Mouse (Mus musculus) CH12.LX (cell line): ENCODE data around the gene Sike1. TPM values are rescaled to one million over a fixed set of nuclear protein-coding genes. Genes with fewer than 3 reads are reported as not detected.

Experiments
- DNase-seq: peaks from one replicate; pipeline ENCODE4 v3.0.0-alpha.2; 2013; ENCODE audit errors: extremely low read depth
- H3K27ac ChIP-seq: 2 replicates; pipeline ENCODE4 v1.5.1; 2012; ENCODE audit warnings: low read depth, mild to moderate bottlenecking, control low read depth, moderate library complexity; ENCODE audit not compliant: insufficient read depth
- H3K27me3 ChIP-seq: replicated peaks from 2 replicates; pipeline ENCODE3; 2012; ENCODE audit warnings: inconsistent platforms
- H3K36me3 ChIP-seq, 2 experiments: replicated peaks in 1 of 2; 2 replicates each; pipeline versions ENCODE3 to v1.6.1; 2012; ENCODE audit warnings: inconsistent platforms in 1 of 2, low read length in 1 of 2, mild to moderate bottlenecking in 1 of 2, mixed read lengths in 1 of 2, moderate library complexity in 1 of 2; ENCODE audit not compliant: control insufficient read depth in 1 of 2, insufficient read depth in 1 of 2
- H3K4me1 ChIP-seq, 2 experiments: 2 replicates each; pipeline ENCODE4 v1.6.1; 2012; ENCODE audit warnings: inconsistent platforms in 1 of 2, moderate library complexity in 1 of 2; ENCODE audit not compliant: insufficient read depth in 2 of 2, control insufficient read depth in 1 of 2
- H3K4me2 ChIP-seq: 2 replicates; pipeline ENCODE4 v1.6.1; 2012; ENCODE audit warnings: low read depth, mild to moderate bottlenecking, control low read depth; ENCODE audit not compliant: poor library complexity, insufficient read depth, severe bottlenecking
- H3K4me3 ChIP-seq, 3 experiments: fragments of 150-350 bp in 1 of 3; sonication (generic) in 1 of 3; replicated peaks in 1 of 3; 2 replicates each; pipeline versions ENCODE3 to v1.5.1; 2011 to 2012; ENCODE audit warnings: low read depth in 2 of 3, low read length in 2 of 3, mild to moderate bottlenecking in 2 of 3, moderate library complexity in 2 of 3, control low read depth in 1 of 3, improper control_type of control experiment in 1 of 3, inconsistent platforms in 1 of 3, mixed read lengths in 1 of 3; ENCODE audit not compliant: poor library complexity in 1 of 3
- H3K79me2 ChIP-seq: replicated peaks from 2 replicates; pipeline ENCODE4 v1.6.1; 2012; ENCODE audit warnings: mild to moderate bottlenecking, moderate library complexity; ENCODE audit not compliant: control insufficient read depth, poor library complexity, insufficient read depth, severe bottlenecking; ENCODE audit errors: extremely low read depth
- H3K9ac ChIP-seq: 2 replicates; pipeline ENCODE4 v1.6.1; 2012; ENCODE audit warnings: low read depth, mild to moderate bottlenecking, control low read depth, moderate library complexity; ENCODE audit not compliant: insufficient read depth
- H3K9me3 ChIP-seq: replicated peaks from 2 replicates; pipeline ENCODE3; 2012; ENCODE audit warnings: low read length, inconsistent platforms, mixed read lengths
- BHLHE40 ChIP-seq: IDR thresholded peaks from 2 replicates; pipeline ENCODE4 v1.6.1; 2011; ENCODE audit warnings: mild to moderate bottlenecking, low read depth, low read length, improper control_type of control experiment
- CHD1 ChIP-seq: IDR thresholded peaks from 2 replicates; pipeline ENCODE4 v1.6.1; 2012; ENCODE audit warnings: low read depth, low read length, improper control_type of control experiment, inconsistent platforms
- CHD2 ChIP-seq: IDR thresholded peaks from 2 replicates; pipeline ENCODE4 v1.6.1; 2011; ENCODE audit warnings: low read length, improper control_type of control experiment
- CTCF ChIP-seq, 2 experiments: IDR thresholded peaks in 1 of 2; conservative IDR thresholded peaks in 1 of 2; 2 replicates each; pipeline ENCODE4 v1.5.1; 2011 to 2012; ENCODE audit warnings: low read depth in 2 of 2, low read length in 2 of 2, improper control_type of control experiment in 1 of 2, inconsistent platforms in 1 of 2, mild to moderate bottlenecking in 1 of 2, moderate library complexity in 1 of 2
- E2F4 ChIP-seq: IDR thresholded peaks from 2 replicates; pipeline ENCODE4 v1.6.1; 2011; ENCODE audit warnings: low read depth, low read length, improper control_type of control experiment; ENCODE audit not compliant: insufficient replicate concordance
- ELF1 ChIP-seq: IDR thresholded peaks from 2 replicates; pipeline ENCODE4 v1.6.1; 2014; ENCODE audit warnings: low read depth, mild to moderate bottlenecking, inconsistent platforms, low read length, improper control_type of control experiment
- EP300 ChIP-seq: IDR thresholded peaks from 2 replicates; pipeline ENCODE4 v1.6.1; 2011; ENCODE audit warnings: low read length, improper control_type of control experiment
- ETS1 ChIP-seq: conservative IDR thresholded peaks from 2 replicates; pipeline ENCODE4 v1.6.1; 2012; ENCODE audit warnings: low read depth, mild to moderate bottlenecking, inconsistent platforms, low read length, improper control_type of control experiment, moderate library complexity
- GABPA ChIP-seq: IDR thresholded peaks from 2 replicates; pipeline ENCODE4 v1.6.1; 2012; ENCODE audit warnings: low read depth, low read length, improper control_type of control experiment, inconsistent platforms; ENCODE audit not compliant: insufficient replicate concordance
- HCFC1 ChIP-seq: IDR thresholded peaks from 2 replicates; pipeline ENCODE4 v1.6.1; 2012; ENCODE audit warnings: low read depth, mild to moderate bottlenecking, inconsistent platforms, low read length, improper control_type of control experiment
- IRF4 ChIP-seq: IDR thresholded peaks from 2 replicates; pipeline ENCODE4 v1.6.1; 2014; ENCODE audit warnings: low read depth, mild to moderate bottlenecking, inconsistent platforms, low read length, improper control_type of control experiment
- JUN ChIP-seq: IDR thresholded peaks from 2 replicates; pipeline ENCODE4 v1.6.1; 2011; ENCODE audit warnings: low read depth, mild to moderate bottlenecking, low read length, improper control_type of control experiment, moderate library complexity; ENCODE audit not compliant: insufficient read depth
- JUND ChIP-seq: conservative IDR thresholded peaks from 2 replicates; pipeline ENCODE4 v1.6.1; 2011; ENCODE audit warnings: low read depth, low read length, improper control_type of control experiment
- KAT2A ChIP-seq: IDR thresholded peaks from 2 replicates; pipeline ENCODE4 v1.6.1; 2012; ENCODE audit warnings: low read length, improper control_type of control experiment, inconsistent platforms; ENCODE audit not compliant: insufficient replicate concordance
- MAFK ChIP-seq: IDR thresholded peaks from 2 replicates; pipeline ENCODE4 v1.6.1; 2011; ENCODE audit warnings: low read length, improper control_type of control experiment; ENCODE audit not compliant: insufficient replicate concordance
- MAX ChIP-seq: IDR thresholded peaks from 2 replicates; pipeline ENCODE4 v1.6.1; 2011; ENCODE audit warnings: low read length, improper control_type of control experiment
- MAZ ChIP-seq: IDR thresholded peaks from 2 replicates; pipeline ENCODE4 v1.6.1; 2012; ENCODE audit warnings: low read depth, mild to moderate bottlenecking, inconsistent platforms, low read length, improper control_type of control experiment, moderate library complexity
- MEF2A ChIP-seq: IDR thresholded peaks from 2 replicates; pipeline ENCODE4 v1.6.1; 2014; ENCODE audit warnings: low read depth, mild to moderate bottlenecking, inconsistent platforms, low read length, improper control_type of control experiment, borderline replicate concordance
- MXI1 ChIP-seq: IDR thresholded peaks from 2 replicates; pipeline ENCODE4 v1.6.1; 2011; ENCODE audit warnings: mild to moderate bottlenecking, low read depth, low read length, improper control_type of control experiment
- MYC ChIP-seq: IDR thresholded peaks from 2 replicates; pipeline ENCODE4 v1.6.1; 2011; ENCODE audit warnings: low read depth, mild to moderate bottlenecking, improper control_type of control experiment, low read length
- NELFE ChIP-seq: IDR thresholded peaks from 2 replicates; pipeline ENCODE4 v1.6.1; 2011; ENCODE audit warnings: low read depth, low read length, improper control_type of control experiment
- NRF1 ChIP-seq: IDR thresholded peaks from 2 replicates; pipeline ENCODE4 v1.6.1; 2014; ENCODE audit warnings: low read depth, mild to moderate bottlenecking, inconsistent platforms, low read length, improper control_type of control experiment, moderate library complexity
- PAX5 ChIP-seq: IDR thresholded peaks from 2 replicates; pipeline ENCODE4 v1.6.1; 2012; ENCODE audit warnings: low read length, inconsistent platforms, mixed read lengths
- POLR2A ChIP-seq: IDR thresholded peaks from 2 replicates; pipeline ENCODE4 v1.6.1; 2011; ENCODE audit warnings: low read depth, mild to moderate bottlenecking, improper control_type of control experiment, low read length
- POLR2AphosphoS2 ChIP-seq: IDR thresholded peaks from 2 replicates; pipeline ENCODE4 v1.6.1; 2011; ENCODE audit warnings: low read depth, low read length, improper control_type of control experiment
- RAD21 ChIP-seq: IDR thresholded peaks from 2 replicates; pipeline ENCODE4 v1.6.1; 2011; ENCODE audit warnings: low read depth, mild to moderate bottlenecking, low read length, improper control_type of control experiment, moderate library complexity
- RCOR1 ChIP-seq: conservative IDR thresholded peaks from 2 replicates; pipeline ENCODE4 v1.6.1; 2012; ENCODE audit warnings: low read depth, mild to moderate bottlenecking, inconsistent platforms, low read length, improper control_type of control experiment
- SIN3A ChIP-seq: IDR thresholded peaks from 2 replicates; pipeline ENCODE4 v1.6.1; 2012; ENCODE audit warnings: low read length, improper control_type of control experiment, inconsistent platforms
- SMC3 ChIP-seq: IDR thresholded peaks from 2 replicates; pipeline ENCODE4 v1.6.1; 2011; ENCODE audit warnings: low read depth, low read length, improper control_type of control experiment
- TBP ChIP-seq: conservative IDR thresholded peaks from 2 replicates; pipeline ENCODE4 v1.6.1; 2011; ENCODE audit warnings: low read depth, low read length, improper control_type of control experiment
- TCF12 ChIP-seq: IDR thresholded peaks from 2 replicates; pipeline ENCODE4 v1.6.1; 2014; ENCODE audit warnings: low read depth, mild to moderate bottlenecking, inconsistent platforms, low read length, improper control_type of control experiment
- UBTF ChIP-seq: IDR thresholded peaks from 2 replicates; pipeline ENCODE4 v1.6.1; 2012; ENCODE audit warnings: low read depth, mild to moderate bottlenecking, inconsistent platforms, low read length, improper control_type of control experiment, moderate library complexity
- USF1 ChIP-seq: IDR thresholded peaks from 2 replicates; pipeline ENCODE4 v1.6.1; 2014; ENCODE audit warnings: low read depth, mild to moderate bottlenecking, inconsistent platforms, low read length, improper control_type of control experiment
- USF2 ChIP-seq: conservative IDR thresholded peaks from 2 replicates; pipeline ENCODE4 v1.6.1; 2011; ENCODE audit warnings: low read depth, low read length, improper control_type of control experiment
- ZC3H11A ChIP-seq: IDR thresholded peaks from 2 replicates; pipeline ENCODE4 v1.6.1; 2012; ENCODE audit warnings: low read depth, mild to moderate bottlenecking, inconsistent platforms, low read length, improper control_type of control experiment
- ZKSCAN1 ChIP-seq: IDR thresholded peaks from 2 replicates; pipeline ENCODE4 v1.6.1; 2012; ENCODE audit warnings: low read depth, inconsistent platforms, low read length, improper control_type of control experiment, borderline replicate concordance
- ZMIZ1 ChIP-seq: IDR thresholded peaks from 2 replicates; pipeline ENCODE4 v1.6.1; 2012; ENCODE audit warnings: low read depth, mild to moderate bottlenecking, inconsistent platforms, low read length, improper control_type of control experiment
- ZNF384 ChIP-seq: IDR thresholded peaks from 2 replicates; pipeline ENCODE4 v1.6.1; 2012; ENCODE audit warnings: low read depth, low read length, improper control_type of control experiment, inconsistent platforms
- dilution Hi-C: fragments of 300-500 bp; cut with MboI; formaldehyde crosslinking; loops from 2 replicates; pipeline ENCODE4 v1.14.3; 2020; ENCODE audit warnings: low sequenced_read_pairs; ENCODE audit not compliant: extremely low pct_unique_long_range_greater_than_20kb, extremely low pct_ligation_motif_present
- in situ Hi-C: fragments of 300-500 bp; cut with MboI; formaldehyde crosslinking; loops from 3 replicates; pipeline ENCODE4 v1.14.3; 2019; ENCODE audit warnings: low sequenced_read_pairs, low pct_ligation_motif_present, low pct_unique_long_range_greater_than_20kb, mixed read lengths
- polyA plus RNA-seq: library from polyadenylated mRNA; unstranded; fragments of >175 nt; gene quantifications from 2 replicates; pipeline ENCODE4 v1.2.1, GENCODE M21; 2012; ENCODE audit warnings: low read depth; ENCODE audit not compliant: insufficient read length
- total RNA-seq, 2 experiments: library from RNA; depleted of rRNA; stranded (reverse); fragments of 300-350 nt in 1 of 2; fragments of >200 nt in 1 of 2; gene quantifications; 2 replicates each; pipeline ENCODE4 v1.2.3; 2012 to 2014

Sike1 gene
- total RNA-seq (2012; rRNA removed), result 15.3 and 20.9 TPM in 2 replicates
- total RNA-seq (2014; rRNA removed), result 28.2 and 39.2 TPM in 2 replicates
- 31.6 and 38.4 TPM in 2 replicates for polyA plus RNA-seq

DNA sequence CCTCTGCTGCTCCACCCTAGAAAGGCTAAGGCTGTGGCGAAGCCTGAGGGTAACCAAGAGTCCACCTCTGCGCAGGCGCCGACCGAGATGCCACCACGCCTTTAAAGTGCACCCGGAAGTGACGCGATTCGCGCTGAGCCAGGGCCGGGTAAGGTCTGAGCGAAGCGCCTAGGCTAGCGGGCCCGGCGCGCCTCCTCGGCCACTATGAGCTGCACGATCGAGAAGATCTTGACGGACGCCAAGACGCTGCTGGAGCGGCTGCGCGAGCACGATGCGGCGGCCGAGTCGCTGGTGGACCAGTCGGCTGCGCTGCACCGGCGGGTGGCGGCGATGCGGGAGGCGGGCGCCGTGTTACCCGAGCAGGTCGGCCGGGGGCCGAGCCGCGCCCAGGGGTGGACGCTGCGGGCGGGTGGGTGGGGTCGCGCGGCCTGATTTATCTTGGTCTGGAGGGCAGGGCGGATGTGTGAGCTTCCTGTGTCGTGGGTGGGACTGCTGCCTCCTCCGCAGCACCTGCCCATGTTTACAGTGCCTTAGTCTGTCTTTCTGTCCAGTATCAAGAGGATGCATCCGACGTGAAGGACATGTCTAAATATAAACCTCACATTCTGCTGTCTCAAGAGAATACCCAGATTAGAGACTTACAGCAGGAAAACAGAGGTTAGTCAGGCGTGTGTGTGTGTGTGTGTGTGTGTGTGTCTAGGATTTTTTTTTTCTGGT lies at the start of gene Sike1:
Sike1 (plus strand) TSS at position 104 of the 717 bp plus-strand sequence.
- TF ChIP-seq POLR2A (peak; percentile 92), HCFC1 (peak; percentile 82), ZKSCAN1 (no peak), MYC (peak; percentile 50; the same call in 1 of the 2 replicates), ZNF384 (peak; percentile 68), JUND (no peak), ETS1 (no peak), MAFK (no peak), RAD21 (no peak), UBTF (0 out of 2 replicates have a peak, but pooled peaks have one; percentile 33), MAZ (peak; percentile 65; the same call in 1 of the 2 replicates), BHLHE40 (0 out of 2 replicates have a peak, but pooled peaks have one; percentile 17), PAX5 (no peak), USF2 (no peak), ZMIZ1 (no peak; the same call in none of the 2 replicates), CTCF (conservative IDR thresholded peaks at IDR 0.05 in 1 of 2, IDR thresholded peaks at IDR 0.05 in 1 of 2; ENCODE audit: low read depth in 2 of 2, low read length in 2 of 2) (0 out of 4 replicates have a peak, but pooled peaks of 1 of the 2 experiments have one; percentile 1), NELFE (peak; percentile 89), JUN (no peak), KAT2A (peak; percentile 60; the same call in 1 of the 2 replicates), MXI1 (peak; percentile 88), IRF4 (peak; percentile 43; the same call in 1 of the 2 replicates), CHD1 (no peak), E2F4 (no peak), POLR2AphosphoS2 (peak; percentile 88), ZC3H11A (no peak), TBP (peak; percentile 90), SIN3A (peak; percentile 87; the same call in 1 of the 2 replicates), CHD2 (no peak), NRF1 (peak; percentile 91), SMC3 (no peak), RCOR1 (no peak), MAX (peak; percentile 86), GABPA (no peak; the same call in 1 of the 2 replicates), ELF1 (peak; percentile 95), USF1 (no peak), TCF12 (peak; percentile 82), EP300 (no peak), MEF2A (peak; percentile 50)
- Histone ChIP-seq H3K9me3 (peaks cover 13% of the 10 kb centered on the region), H3K27ac (peak within 1 kb of the TSS; percentile 99), H3K27me3 (no peaks in the 10 kb centered on the region), H3K36me3 (peaks cover 15 to 39% of the 10 kb centered on the region in 2 experiments), H3K9ac (peak within 1 kb of the TSS; percentile 92), H3K4me3 (peak within 1 kb of the TSS; percentile 69 to 100 (median 74)), H3K4me1 (peaks cover 8 to 19% of the 10 kb centered on the region in 2 experiments), H3K4me2 (peak within 1 kb of the TSS; percentile 99), H3K79me2 (peaks cover 7% of the 10 kb centered on the region)
- peak; percentile 95 for DNase-seq
- dilution Hi-C loops (no loop called here), in situ Hi-C loops (no loop called here)
